Mouse (Mus musculus): Measurements from ENCODE around the gene Pitpnm1. TPM values are rescaled to one million over a fixed set of nuclear protein-coding genes. Genes with fewer than 3 reads are reported as not detected.
"Not testable (repeated sequence)": the region's sequence is repeated elsewhere in the genome, so short reads cannot be mapped to it uniquely, and the experiment has no call there.

Pitpnm1 gene
- polyA plus RNA-seq, 1 experiment from 2014 or later, result 26.2 TPM

- peaks cover 29% of the 10 kb centered on the region for H3K36me3 ChIP-seq
- peaks cover 14% of the 10 kb centered on the region for H3K4me1 ChIP-seq
- no peaks in the 10 kb centered on the region for H3K9me3 ChIP-seq
- peak; percentile 93 for ATAC-seq (ENCODE audit: low FRiP score, low read depth)
- H3K27ac ChIP-seq, result no peak within 1 kb of the TSS
- H3K4me2 ChIP-seq (replicated peaks), result peak within 1 kb of the TSS; percentile 69
- H3K27me3 ChIP-seq (replicated peaks), result no peaks in the 10 kb centered on the region
- H3K9ac ChIP-seq, result peak within 1 kb of the TSS; percentile 82
- WGBS, result under 1% methylated on average over 64 of the region's 64 CpGs
- H3K4me3 ChIP-seq, result peak within 1 kb of the TSS; percentile 78
Observed at GRCm38 (mm10) chr19:4125741-4126696, 26.2 kb downstream of the Pitpnm1 start, which contains the start of gene Aip. TSS of gene Aip (minus strand) at chr19:4125858.

GRCm38 (mm10) chr19:4126759-4127495 is 27.1 kb downstream of the Pitpnm1 start:
- Histone ChIP-seq H3K27ac (no peak overlapping the region), H3K4me1 (peaks cover 14% of the 10 kb centered on the region), H3K9ac (peak overlapping the region; percentile 82), H3K36me3 (peaks cover 38% of the 10 kb centered on the region), H3K27me3 (replicated peaks) (no peaks in the 10 kb centered on the region), H3K4me2 (replicated peaks) (peak overlapping the region; percentile 69), H3K4me3 (peak overlapping the region; percentile 78), H3K9me3 (no peaks in the 10 kb centered on the region)
- 62% methylated on average over 7 of the region's 7 CpGs for WGBS
- no peak for ATAC-seq (ENCODE audit: low FRiP score, low read depth)

- no peak for ATAC-seq (ENCODE audit: low FRiP score, low read depth)
- Histone ChIP-seq H3K9ac (no peak overlapping the region), H3K4me1 (peaks cover 14% of the 10 kb centered on the region), H3K36me3 (peaks cover 52% of the 10 kb centered on the region), H3K27me3 (replicated peaks) (no peaks in the 10 kb centered on the region), H3K4me2 (replicated peaks) (no peak overlapping the region), H3K27ac (no peak overlapping the region), H3K9me3 (no peaks in the 10 kb centered on the region), H3K4me3 (no peak overlapping the region)
- WGBS, result 94% methylated on average over 7 of the region's 7 CpGs
Observed at GRCm38 (mm10) chr19:4129462-4129861, 29.7 kb downstream of the Pitpnm1 start.

- peaks cover 52% of the 10 kb centered on the region for H3K36me3 ChIP-seq
- H3K4me3 ChIP-seq, result no peak overlapping the region
- H3K9ac ChIP-seq, result no peak overlapping the region; the same call in 1 of the 2 replicates
Observed at GRCm38 (mm10) chr19:4130106-4130505, 30.3 kb downstream of the Pitpnm1 start.

GRCm38 (mm10) chr19:4131075-4131474 is 31.3 kb downstream of the Pitpnm1 start:
- H3K4me1 ChIP-seq, result peaks cover 14% of the 10 kb centered on the region
- no peaks in the 10 kb centered on the region for H3K9me3 ChIP-seq
- H3K27ac ChIP-seq, result no peak overlapping the region
- H3K27me3 ChIP-seq (replicated peaks), result no peaks in the 10 kb centered on the region
- H3K9ac ChIP-seq, result no peak overlapping the region
- no peak overlapping the region for H3K4me3 ChIP-seq
- peaks cover 52% of the 10 kb centered on the region for H3K36me3 ChIP-seq
- 87% methylated on average over 5 of the region's 5 CpGs for WGBS
- ATAC-seq (ENCODE audit: low FRiP score, low read depth), result no peak
- H3K4me2 ChIP-seq (replicated peaks), result no peak overlapping the region

More at GRCm38 (mm10) chr19:4130106-4130505, 30.3 kb downstream of the Pitpnm1 start:
- Histone ChIP-seq H3K9me3 (no peaks in the 10 kb centered on the region), H3K27me3 (replicated peaks) (no peaks in the 10 kb centered on the region), H3K4me1 (peaks cover 14% of the 10 kb centered on the region), H3K27ac (no peak overlapping the region), H3K4me2 (replicated peaks) (no peak overlapping the region)
- 91% methylated on average over 4 of the region's 4 CpGs for WGBS
- ATAC-seq (ENCODE audit: low FRiP score, low read depth), result no peak

- peaks cover 52% of the 10 kb centered on the region for H3K36me3 ChIP-seq
- H3K9ac ChIP-seq, result no peak overlapping the region
- no peak overlapping the region for H3K4me2 ChIP-seq (replicated peaks)
- H3K9me3 ChIP-seq, result no peaks in the 10 kb centered on the region
- WGBS, result 82% methylated on average over 2 of the region's 2 CpGs
- no peak overlapping the region for H3K4me3 ChIP-seq
- no peak for ATAC-seq (ENCODE audit: low FRiP score, low read depth)
- no peak overlapping the region for H3K27ac ChIP-seq
- H3K27me3 ChIP-seq (replicated peaks), result no peaks in the 10 kb centered on the region
- peaks cover 8% of the 10 kb centered on the region for H3K4me1 ChIP-seq
Observed at GRCm38 (mm10) chr19:4131768-4132167, 32.0 kb downstream of the Pitpnm1 start.

GRCm38 (mm10) chr19:4134354-4134753 is 34.6 kb downstream of the Pitpnm1 start:
- H3K27ac ChIP-seq, result no peak overlapping the region
- peaks cover 36% of the 10 kb centered on the region for H3K36me3 ChIP-seq
- 90% methylated on average over 4 of the region's 4 CpGs for WGBS
- ATAC-seq (ENCODE audit: low FRiP score, low read depth), result no peak
- H3K4me3 ChIP-seq, result no peak overlapping the region
- no peak overlapping the region for H3K4me2 ChIP-seq (replicated peaks)
- H3K4me1 ChIP-seq, result peaks cover 3% of the 10 kb centered on the region; the same call in 1 of the 2 replicates
- H3K9me3 ChIP-seq, result no peaks in the 10 kb centered on the region
- H3K9ac ChIP-seq, result no peak overlapping the region
- H3K27me3 ChIP-seq (replicated peaks), result no peaks in the 10 kb centered on the region

GRCm38 (mm10) chr19:4135229-4135962 is 35.6 kb downstream of the Pitpnm1 start:
- H3K4me2 ChIP-seq (replicated peaks); ATAC-seq (ENCODE audit: low FRiP score, low read depth); H3K9me3 ChIP-seq; H3K27ac ChIP-seq; H3K4me1 ChIP-seq; H3K27me3 ChIP-seq (replicated peaks); H3K4me3 ChIP-seq; H3K9ac ChIP-seq: not testable (repeated sequence)
- WGBS, result 84% methylated on average over 6 of the region's 6 CpGs
- peaks cover 28% of the 10 kb centered on the region for H3K36me3 ChIP-seq

GRCm38 (mm10) chr19:4135963-4136345 is 36.2 kb downstream of the Pitpnm1 start:
- H3K4me1 ChIP-seq; H3K9me3 ChIP-seq; H3K4me2 ChIP-seq (replicated peaks); H3K9ac ChIP-seq; ATAC-seq (ENCODE audit: low FRiP score, low read depth); H3K4me3 ChIP-seq; H3K27me3 ChIP-seq (replicated peaks); H3K27ac ChIP-seq: not testable (repeated sequence)
- peaks cover 24% of the 10 kb centered on the region for H3K36me3 ChIP-seq
- WGBS, result 30% methylated on average over 8 of the region's 8 CpGs

- Histone ChIP-seq H3K4me2 (replicated peaks) (no peak overlapping the region), H3K4me3 (no peak overlapping the region), H3K9ac (no peak overlapping the region), H3K36me3 (peaks cover 19% of the 10 kb centered on the region), H3K27me3 (replicated peaks) (no peaks in the 10 kb centered on the region), H3K27ac (no peak overlapping the region), H3K9me3 (no peaks in the 10 kb centered on the region), H3K4me1 (no peaks in the 10 kb centered on the region)
- WGBS, result 81% methylated on average over 5 of the region's 5 CpGs
- no peak for ATAC-seq (ENCODE audit: low FRiP score, low read depth)
Observed at GRCm38 (mm10) chr19:4136463-4136862, 36.7 kb downstream of the Pitpnm1 start.

GRCm38 (mm10) chr19:4137913-4138312 is 38.1 kb downstream of the Pitpnm1 start:
- Histone ChIP-seq H3K9ac (no peak overlapping the region), H3K4me3 (no peak overlapping the region), H3K4me1 (no peaks in the 10 kb centered on the region), H3K27ac (no peak overlapping the region), H3K36me3 (peaks cover 4% of the 10 kb centered on the region), H3K27me3 (replicated peaks) (no peaks in the 10 kb centered on the region), H3K9me3 (no peaks in the 10 kb centered on the region), H3K4me2 (replicated peaks) (no peak overlapping the region)
- no peak for ATAC-seq (ENCODE audit: low FRiP score, low read depth)
- WGBS, result 74% methylated on average over 5 of the region's 5 CpGs

GRCm38 (mm10) chr19:4139446-4139845 is 39.6 kb downstream of the Pitpnm1 start, which contains the start of gene Gpr152:
TSS of gene Gpr152 (plus strand) at chr19:4139787.
- Histone ChIP-seq H3K9me3 (no peaks in the 10 kb centered on the region), H3K4me1 (no peaks in the 10 kb centered on the region), H3K4me3 (no peak within 1 kb of the TSS), H3K27me3 (replicated peaks) (no peaks in the 10 kb centered on the region), H3K36me3 (no peaks in the 10 kb centered on the region), H3K9ac (no peak within 1 kb of the TSS), H3K27ac (no peak within 1 kb of the TSS), H3K4me2 (replicated peaks) (no peak within 1 kb of the TSS)
- ATAC-seq (ENCODE audit: low FRiP score, low read depth), result no peak
- WGBS, result 79% methylated on average over 2 of the region's 2 CpGs

Measured in neural tube, embryonic 12.5 days (tissue).